Mouse (Mus musculus) forebrain, embryonic 16.5 days (tissue): Measurements from ENCODE around the gene Gcc2. TPM values are rescaled to one million over a fixed set of nuclear protein-coding genes. Genes with fewer than 3 reads are reported as not detected.

ENCODE experiments used
- ATAC-seq: fragments of 200-750 bp; cut with Nextera tagmentation; 2 replicates; pipeline ENCODE4 v1.8.0; 2017; ENCODE audit warnings: mild to moderate bottlenecking, moderate library complexity
- H3K27ac ChIP-seq: fragments of 300-500 bp; sonication (generic); 2 replicates; pipeline ENCODE4 v1.5.1; 2014; ENCODE audit warnings: low read length, control low read depth
- H3K27me3 ChIP-seq: fragments of 300-500 bp; sonication (generic); replicated peaks from 2 replicates; pipeline ENCODE4 v1.6.1; 2014; ENCODE audit warnings: low read length; ENCODE audit not compliant: control insufficient read depth, insufficient read depth
- H3K36me3 ChIP-seq: fragments of 300-500 bp; sonication (generic); 2 replicates; pipeline ENCODE4 v1.6.1; 2014; ENCODE audit not compliant: control insufficient read depth, insufficient read depth
- H3K4me1 ChIP-seq: fragments of 300-500 bp; sonication (generic); replicated peaks from 2 replicates; pipeline ENCODE4 v1.6.1; 2014; ENCODE audit warnings: low read length; ENCODE audit not compliant: control insufficient read depth, insufficient read depth
- H3K4me2 ChIP-seq: fragments of 300-500 bp; sonication (generic); 2 replicates; pipeline ENCODE4 v1.6.1; 2014; ENCODE audit warnings: mild to moderate bottlenecking, low read length, control low read depth
- H3K4me3 ChIP-seq: fragments of 300-500 bp; sonication (generic); replicated peaks from 2 replicates; pipeline ENCODE4 v1.5.1; 2014; ENCODE audit warnings: mild to moderate bottlenecking, low read length, control low read depth
- H3K9ac ChIP-seq: fragments of 300-500 bp; sonication (generic); replicated peaks from 2 replicates; pipeline ENCODE4 v1.6.1; 2014; ENCODE audit warnings: low read depth, low read length, control low read depth
- H3K9me3 ChIP-seq: fragments of 300-500 bp; sonication (generic); 2 replicates; pipeline ENCODE4 v1.6.1; 2016; ENCODE audit warnings: low read length; ENCODE audit not compliant: control insufficient read depth
- WGBS: fragments of 180-500 bp; shearing (Covaris S2); extraction: QIAGEN DNeasy Blood & Tissue Kit; methylation state at CpG from one replicate; pipeline ENCODE4 v1.1.7; 2014; 5-methylcytosine and 5-hydroxymethylcytosine counted together
- polyA plus RNA-seq: library from polyadenylated mRNA; unstranded; fragments of >200 nt; fragmentation: Nextera tagmentation; extraction: Ambion mirVana; gene quantifications from 2 replicates; pipeline ENCODE4 v1.2.1, GENCODE M21; 2015

Gcc2 gene
- polyA plus RNA-seq, 1 experiment from 2014 or later, result 71.7 TPM

DNA sequence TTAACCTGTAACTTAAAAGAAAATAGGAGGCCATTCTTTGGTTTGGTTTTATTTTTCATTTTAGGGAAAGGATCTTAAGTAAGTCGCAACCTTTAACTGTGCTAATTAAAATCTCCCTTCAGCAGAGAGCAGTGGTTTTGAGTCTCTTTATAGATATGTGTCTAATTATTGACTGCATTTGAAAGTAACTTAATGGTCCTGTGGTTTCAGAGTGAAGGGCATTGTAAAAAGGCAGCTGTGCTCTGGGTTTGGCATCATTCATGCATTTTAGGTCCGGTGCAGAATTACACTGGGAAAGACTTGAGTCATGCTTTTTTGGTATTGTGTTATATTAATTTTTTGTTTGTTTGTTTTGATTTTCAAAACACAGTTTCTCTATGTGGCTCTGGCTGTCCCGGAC lies 97.1 kb downstream of the Gcc2 start:
- H3K4me2 ChIP-seq, result no peak overlapping the region
- H3K27me3 ChIP-seq, result no peaks in the 10 kb centered on the region
- WGBS, result 42% methylated on average over 3 of the region's 3 CpGs
- peaks cover 6% of the 10 kb centered on the region for H3K4me1 ChIP-seq
- H3K36me3 ChIP-seq, result no peaks in the 10 kb centered on the region
- no peak overlapping the region for H3K9ac ChIP-seq
- no peak for ATAC-seq
- no peaks in the 10 kb centered on the region for H3K9me3 ChIP-seq
- no peak overlapping the region for H3K27ac ChIP-seq
- H3K4me3 ChIP-seq, result no peak overlapping the region

DNA sequence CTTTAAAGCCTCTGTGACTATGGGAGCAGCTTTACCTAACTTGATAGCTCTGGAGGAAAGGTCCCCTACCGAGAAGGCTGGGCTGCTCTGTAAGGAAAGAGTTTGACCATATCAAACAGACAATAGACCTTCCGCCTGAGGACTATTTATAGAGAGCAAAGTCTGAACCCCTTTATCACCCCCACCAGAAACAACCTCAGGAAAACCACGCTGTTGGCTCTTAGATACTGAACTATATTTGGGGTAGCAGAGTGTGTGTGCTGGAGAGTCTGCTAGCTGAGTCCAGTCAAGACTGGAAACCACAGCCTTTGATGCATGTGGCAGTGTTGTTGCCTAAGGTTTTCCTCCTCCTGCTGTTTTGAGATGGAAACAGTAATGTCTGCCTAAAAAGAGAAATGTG lies 99.3 kb downstream of the Gcc2 start:
- H3K9ac ChIP-seq, result no peak overlapping the region
- H3K4me3 ChIP-seq, result no peak overlapping the region
- 20% methylated on average over 3 of the region's 3 CpGs for WGBS
- no peak overlapping the region for H3K27ac ChIP-seq
- H3K36me3 ChIP-seq, result no peaks in the 10 kb centered on the region
- H3K4me1 ChIP-seq, result peaks cover 6% of the 10 kb centered on the region
- H3K27me3 ChIP-seq, result no peaks in the 10 kb centered on the region
- ATAC-seq, result no peak
- H3K4me2 ChIP-seq, result no peak overlapping the region
- H3K9me3 ChIP-seq, result no peaks in the 10 kb centered on the region

Other genes with a start within 250 kb of the Gcc2 start
- gene AW822073, start 30.6 kb upstream of the Gcc2 start, polyA plus RNA-seq, result not detected in 2 replicates
- gene Duxf3, start 22.8 kb upstream of the Gcc2 start, polyA plus RNA-seq, result not detected in 2 replicates
- not detected in 2 replicates for gene Gm4981, start 18.8 kb upstream of the Gcc2 start, polyA plus RNA-seq
- gene Lims1, start 68.0 kb downstream of the Gcc2 start, polyA plus RNA-seq, result 64.2 and 73.6 TPM in 2 replicates
- 22.8 and 24.8 TPM in 2 replicates for gene Ranbp2, start 191.4 kb downstream of the Gcc2 start, polyA plus RNA-seq
- 11.4 and 11.5 TPM in 2 replicates for gene Ccdc138, start 242.5 kb downstream of the Gcc2 start, polyA plus RNA-seq